Mouse (Mus musculus) thymus, postnatal 10 days (tissue): ENCODE data around the gene Pafah1b3.
"Not testable (repeated sequence)": the region's sequence is repeated elsewhere in the genome, so short reads cannot be mapped to it uniquely, and the experiment has no call there.

Source experiments
- DNase-seq, 2 experiments: peaks; one replicate each; pipeline ENCODE4 v3.0.0; 2021; ENCODE audit warnings: low spot score in 2 of 2

Pafah1b3 gene

DNA sequence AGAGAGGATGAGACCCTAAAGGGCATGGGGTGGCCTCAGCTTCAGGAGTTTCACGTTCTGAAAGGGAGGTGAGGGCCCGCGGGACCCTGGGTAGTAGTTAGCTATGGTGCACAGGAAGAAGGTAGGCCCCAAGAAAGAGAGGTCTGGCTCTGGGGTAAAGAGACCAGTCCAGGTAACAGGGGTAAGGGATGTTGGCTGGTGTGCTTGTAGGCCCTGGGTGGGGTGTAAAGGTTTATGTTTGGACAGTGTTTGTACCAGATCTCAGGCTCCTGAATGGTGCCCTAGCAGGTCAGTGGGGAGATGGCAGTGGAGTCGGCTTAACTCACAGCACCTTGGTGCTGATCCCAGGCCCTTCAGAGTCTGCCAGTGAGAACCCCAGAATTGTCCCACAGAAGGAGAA is 28.8 kb downstream of the Pafah1b3 start:
- DNase-seq = peak in 1 of 2 experiments; percentile 20

DNA sequence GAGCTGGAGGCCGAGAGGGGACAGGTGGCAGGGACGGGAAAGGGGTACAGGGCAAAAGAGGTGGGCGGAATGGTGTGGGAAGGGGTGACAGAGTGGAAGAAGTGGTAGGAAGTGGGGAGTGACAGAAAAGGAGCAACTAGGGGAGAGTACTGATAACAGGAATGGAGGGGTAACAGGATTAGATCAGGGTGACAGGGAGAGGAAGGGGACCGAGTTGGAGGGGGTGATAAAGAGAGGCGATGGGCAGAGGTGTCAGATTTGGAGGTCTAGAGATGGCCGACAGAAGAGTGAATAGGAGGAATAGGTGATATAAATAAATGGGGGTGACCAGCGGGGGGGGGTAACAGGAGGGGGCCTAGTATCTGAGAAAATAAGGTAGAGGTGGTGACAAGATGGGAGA is 29.2 kb downstream of the Pafah1b3 start:
- no peak for DNase-seq

DNA sequence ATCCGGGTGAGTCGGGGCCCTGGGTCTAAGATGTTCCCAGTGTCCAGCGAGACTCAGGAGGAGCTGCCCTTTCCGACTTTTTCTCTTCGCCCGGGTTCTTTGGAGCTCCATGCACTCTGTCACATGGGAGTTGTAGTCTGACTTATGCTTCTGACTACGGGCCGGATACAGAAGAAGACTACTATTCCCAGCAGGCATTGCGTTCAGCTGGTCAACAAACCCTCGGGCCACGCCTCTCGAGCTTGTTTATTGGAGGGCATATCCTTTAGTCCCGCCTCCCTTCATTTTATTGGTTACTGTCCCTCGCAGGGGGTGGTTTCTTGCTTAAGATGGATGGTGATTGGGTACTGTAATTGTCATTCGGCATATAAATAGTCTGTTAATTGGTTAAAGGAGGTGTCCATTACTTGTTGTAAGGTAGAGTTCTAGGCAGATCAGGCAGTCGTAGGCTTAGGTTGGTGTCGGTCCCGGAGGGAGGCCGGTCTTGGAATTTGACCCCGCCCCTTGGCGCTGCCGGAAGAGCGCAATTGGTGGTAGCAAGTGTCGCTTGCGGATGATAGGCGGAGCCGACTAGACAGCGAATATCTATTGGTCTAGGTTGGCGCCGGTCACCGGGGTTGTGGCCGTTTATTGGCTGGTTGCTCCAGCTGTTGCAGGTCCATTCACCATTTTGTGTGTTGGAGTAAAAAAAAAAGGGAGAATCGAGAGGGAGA is 29.9 kb downstream of the Pafah1b3 start:
- DNase-seq = peak; percentile 97 to 99

DNA sequence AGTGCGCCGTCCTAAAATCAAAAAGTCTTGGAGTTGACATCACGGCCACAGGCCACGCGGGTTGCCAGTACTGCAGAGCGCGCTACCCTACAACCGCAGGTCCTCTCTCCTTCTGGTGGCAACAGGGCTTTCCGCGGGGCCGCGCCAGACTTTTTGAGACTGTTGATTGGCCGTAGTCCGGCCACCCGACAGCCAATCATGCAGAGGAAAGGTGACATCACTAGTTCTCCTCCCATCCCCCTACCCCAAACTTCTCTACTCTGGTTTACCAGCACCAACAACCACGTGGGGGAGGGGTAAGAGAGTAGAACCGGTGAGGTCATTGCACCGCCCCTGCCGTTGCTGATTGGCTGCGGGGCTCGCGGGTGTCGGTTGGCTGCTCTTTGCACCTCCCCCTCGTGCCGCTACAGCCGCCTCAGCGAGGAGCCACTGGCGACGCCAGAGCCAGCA is 30.5 kb downstream of the Pafah1b3 start, which contains the start of gene Cic:
Gene Cic, plus strand, starts transcription at position 404 of the 450 bp plus-strand sequence.
- DNase-seq = peak; percentile 99

DNA sequence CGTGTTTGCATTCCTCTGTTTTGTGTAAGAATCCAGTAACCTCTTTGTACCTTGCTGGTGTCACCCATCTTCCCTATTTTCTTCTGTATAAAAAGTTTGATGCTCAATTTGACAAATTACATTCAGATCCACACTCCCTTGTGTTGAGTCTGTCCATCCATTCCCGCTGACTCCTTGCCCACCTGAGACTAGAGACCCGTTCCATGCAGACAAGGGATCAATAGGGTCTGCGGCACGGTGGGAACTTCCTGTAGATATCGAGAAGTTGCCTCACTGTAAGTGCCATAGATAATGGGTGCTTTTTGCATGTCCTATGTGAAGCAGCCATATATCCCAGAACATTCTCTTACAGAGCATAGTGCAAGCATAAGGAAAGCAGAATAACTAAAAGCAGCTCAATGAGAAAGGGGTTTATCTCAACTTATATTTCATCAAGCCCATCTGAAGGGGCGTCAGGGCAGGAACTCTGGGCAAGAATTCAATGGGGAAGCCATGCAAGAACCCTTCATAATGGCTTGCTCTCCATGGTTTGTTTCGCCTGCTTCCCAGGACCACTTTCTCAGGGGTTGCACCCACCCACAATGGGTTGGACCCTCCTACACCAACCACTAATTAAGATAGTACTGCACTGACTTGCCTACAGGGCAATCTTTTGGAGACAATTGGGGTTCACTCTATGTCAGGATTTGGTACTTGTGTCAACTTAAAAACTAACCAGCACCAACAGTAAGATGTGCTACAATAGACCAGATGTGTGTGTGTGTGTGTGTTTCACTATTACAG is 31.4 kb downstream of the Pafah1b3 start:
- no peak for DNase-seq

DNA sequence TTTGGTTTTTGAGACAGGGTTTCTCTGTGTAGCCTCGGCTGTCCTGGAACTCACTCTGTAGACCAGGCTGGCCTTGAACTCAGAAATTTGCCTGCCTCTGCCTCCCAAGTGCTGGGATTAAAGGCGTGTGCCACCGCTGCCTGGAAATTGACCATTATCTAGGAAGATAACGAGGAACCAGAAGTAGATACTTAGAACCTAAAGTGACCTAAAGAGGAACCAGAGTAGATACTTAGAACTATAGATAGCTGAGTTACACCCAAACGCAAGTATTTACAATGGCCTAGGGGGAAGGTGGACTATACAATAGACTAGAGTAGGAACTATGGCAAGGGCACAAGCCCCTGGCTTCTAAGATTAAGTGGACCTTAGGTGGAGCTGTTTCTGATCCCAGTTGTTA is 32.0 kb downstream of the Pafah1b3 start:
- not testable (repeated sequence) for DNase-seq

DNA sequence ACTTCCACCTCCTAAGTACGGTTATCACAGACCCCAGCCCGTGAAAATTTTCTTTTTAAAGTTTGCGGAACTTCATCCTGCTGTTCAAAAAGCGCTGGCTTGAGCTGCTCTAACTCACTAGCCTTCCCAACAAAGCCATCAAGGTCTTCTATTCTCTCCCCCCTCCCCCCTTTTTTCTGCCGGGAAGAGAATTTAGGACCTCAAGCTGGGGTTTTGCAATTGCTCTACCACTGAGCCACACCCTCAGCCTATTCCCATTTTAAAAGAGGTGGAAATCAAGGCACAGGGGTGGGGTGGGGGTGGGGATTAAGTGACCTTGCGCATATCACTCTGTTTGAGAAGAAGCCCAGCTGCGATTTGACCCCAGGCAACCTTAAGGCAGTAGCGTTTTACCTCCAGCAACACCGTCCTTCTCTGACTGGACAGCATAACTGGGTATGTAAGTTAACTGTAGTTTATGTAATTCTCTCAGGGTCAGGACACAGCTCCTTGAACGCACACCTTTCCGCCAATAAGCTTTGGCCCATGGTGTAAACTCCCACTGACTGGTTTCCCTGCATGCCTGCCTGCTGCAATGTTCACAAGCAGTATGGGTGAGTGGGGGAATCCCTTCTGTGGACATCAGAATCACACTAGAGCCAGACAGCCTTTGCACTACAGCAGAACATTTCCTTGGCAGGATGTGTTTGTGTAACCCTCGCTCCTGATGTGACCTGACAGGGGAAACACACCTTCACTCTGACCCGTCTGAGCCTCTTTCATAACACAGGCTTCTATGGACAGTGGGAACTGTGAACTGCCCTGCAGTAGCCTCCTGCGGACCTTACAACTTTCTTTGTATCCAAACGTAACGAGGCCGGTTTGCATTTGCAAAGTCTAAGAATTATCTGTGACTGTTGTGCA is 33.6 kb downstream of the Pafah1b3 start:
- no peak for DNase-seq

DNA sequence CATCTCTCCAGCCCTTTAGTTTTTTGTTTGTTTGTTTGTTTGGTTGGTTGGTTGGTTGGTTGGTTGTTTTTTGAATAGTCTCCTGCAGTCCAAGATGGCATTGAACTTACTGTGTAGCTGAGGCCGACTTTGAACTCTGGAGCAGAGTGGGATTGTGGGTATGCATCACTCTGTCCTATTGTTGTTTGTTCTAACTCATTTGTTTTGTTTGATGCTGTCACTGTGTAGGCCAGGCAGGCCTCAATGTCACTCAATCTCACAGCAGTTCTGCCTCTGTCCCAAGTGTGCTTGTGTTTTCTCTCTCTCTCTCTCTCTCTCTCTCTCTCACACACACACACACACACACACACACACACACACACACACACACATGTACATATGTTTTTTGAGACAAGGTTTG is 35.9 kb downstream of the Pafah1b3 start:
- no peak for DNase-seq

DNA sequence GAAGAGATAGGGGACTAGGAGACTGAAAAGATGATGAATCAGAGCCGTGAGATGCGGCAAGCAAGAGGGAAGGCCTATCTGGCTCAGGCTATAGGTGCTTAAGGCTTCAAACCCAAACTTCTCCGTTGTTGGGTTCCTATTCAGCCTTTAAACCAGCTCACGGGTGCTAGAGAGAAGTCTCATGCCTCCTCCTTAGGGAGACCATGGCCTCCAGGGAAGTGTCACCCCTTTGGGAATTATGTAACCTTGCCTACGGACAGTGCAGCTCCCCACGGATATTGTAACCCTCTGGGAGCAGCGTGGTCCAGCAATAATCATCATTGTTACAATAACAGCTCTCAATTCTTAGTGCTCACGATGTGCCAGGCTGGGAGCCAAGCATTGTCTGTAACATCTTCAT is 46.0 kb downstream of the Pafah1b3 start:
- no peak for DNase-seq

DNA sequence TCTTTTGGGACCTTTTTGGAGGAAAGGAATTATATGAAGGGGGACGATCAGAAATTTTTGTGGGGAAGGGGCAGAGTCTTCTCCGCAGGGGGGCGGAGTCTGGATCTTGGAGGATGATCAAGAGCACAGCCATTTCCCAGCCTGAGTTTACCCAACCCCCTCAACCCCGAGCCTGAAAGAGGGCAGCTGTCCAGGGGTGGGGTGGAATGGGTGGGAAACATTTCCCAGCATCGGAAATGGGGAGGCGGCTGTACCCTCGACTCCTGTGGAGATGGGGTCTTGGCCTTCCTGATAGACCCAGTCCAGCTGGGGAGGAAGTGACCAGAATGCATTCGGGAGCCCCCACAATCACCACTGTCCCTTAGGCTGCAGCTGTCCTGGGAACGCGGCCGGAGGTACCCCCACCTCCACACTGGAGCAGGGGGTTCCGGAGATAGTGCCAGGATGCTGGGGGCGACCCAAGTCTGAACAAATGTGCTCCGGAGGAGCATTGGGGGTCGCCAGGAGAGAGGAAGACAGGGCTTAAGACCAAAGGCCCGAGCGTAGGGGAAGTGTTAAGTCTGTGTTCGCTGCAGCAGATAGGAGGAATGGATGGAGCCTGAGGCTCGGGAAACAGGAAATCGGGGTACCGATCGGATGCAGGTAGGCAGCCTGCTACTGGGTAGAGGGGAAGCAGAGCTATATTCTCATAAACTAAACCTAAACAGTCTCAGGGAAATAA is 46.6 kb downstream of the Pafah1b3 start:
- peak in 1 of 2 experiments; percentile 33 for DNase-seq

DNA sequence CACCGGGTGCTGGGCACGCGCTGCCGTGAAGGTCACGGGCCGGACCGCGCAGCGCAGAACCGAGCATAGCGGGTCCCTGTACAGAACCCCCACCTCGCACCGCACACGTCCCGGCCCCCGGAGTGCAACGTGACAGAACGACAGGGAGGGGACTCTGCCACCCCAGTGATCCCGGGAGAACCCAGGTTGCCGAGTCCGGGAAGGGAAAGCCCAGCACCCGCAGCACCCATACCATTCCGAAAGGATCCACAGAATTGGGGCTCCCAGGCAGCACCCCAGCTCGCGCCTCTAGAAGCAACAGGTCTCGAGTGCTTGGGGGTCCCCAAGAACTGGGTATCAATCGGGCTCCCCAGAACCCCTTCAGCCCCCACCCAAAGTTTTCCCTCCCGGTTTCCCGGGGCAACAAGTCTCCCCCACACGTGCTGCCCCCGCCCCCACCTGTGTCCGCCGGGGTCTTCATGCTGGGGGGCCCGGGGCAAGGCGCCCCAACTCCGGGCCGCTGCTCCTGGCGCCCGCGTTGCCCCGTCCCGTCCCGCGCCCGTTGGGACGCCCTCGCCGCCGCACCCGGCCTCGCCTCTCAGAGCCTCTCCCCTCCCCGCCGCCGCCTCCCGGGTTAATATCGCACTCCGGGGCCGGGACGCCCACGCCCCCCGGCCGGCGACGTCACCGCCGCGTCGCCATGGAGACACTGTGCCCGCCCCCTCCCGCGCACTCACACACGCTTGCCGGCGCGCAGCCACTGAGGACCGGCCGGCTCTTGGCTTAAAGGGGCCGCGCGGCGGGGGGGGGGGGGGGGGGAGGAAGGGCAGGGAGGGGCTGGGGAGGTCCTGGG is 47.4 kb downstream of the Pafah1b3 start, which contains the start of gene Erf:
Gene Erf, minus strand, starts transcription at position 621 of the 832 bp plus-strand sequence.
- DNase-seq = peak; percentile 89 to 95

DNA sequence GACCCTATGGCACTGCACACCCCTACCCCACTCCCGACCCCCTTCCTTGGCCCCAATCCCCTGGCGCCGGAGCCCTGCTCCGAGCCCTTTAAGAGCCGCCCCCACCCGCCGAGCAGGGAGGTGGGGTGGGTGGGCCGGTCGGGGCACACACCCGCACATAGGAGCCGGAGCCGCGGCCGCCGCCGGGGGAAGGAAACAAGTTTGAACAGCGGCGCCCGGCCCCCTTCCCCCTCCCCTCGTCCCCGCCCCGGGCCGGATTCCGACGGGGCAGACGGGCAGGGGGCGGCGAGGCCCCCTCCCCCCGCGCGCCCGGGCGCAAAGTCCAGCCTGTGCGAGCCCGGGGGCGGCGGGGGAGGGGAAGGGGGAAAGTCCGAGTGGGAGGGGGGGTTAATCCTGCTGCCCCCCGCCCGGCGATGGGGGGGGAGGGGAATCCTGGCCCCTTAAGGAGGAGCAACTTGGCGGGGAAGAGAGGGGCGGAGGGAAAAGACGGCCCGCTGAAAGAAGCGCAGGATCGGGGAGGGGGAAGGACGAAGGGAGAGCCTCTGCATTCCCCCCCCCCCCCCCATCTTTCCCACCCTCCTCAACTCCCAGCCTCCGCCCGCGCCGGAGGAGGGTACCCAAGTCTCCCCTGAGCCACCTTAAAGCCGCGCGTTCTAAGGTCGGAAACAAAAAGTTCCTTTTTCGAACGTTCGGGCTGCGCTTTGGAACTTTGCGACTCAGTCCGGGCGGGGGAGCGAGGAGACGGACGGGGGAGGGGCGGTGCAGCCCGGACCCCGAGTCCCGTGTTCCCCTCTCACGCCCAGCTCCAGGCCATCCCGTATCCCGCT is 48.3 kb downstream of the Pafah1b3 start:
- DNase-seq = peak; percentile 75 to 77

DNA sequence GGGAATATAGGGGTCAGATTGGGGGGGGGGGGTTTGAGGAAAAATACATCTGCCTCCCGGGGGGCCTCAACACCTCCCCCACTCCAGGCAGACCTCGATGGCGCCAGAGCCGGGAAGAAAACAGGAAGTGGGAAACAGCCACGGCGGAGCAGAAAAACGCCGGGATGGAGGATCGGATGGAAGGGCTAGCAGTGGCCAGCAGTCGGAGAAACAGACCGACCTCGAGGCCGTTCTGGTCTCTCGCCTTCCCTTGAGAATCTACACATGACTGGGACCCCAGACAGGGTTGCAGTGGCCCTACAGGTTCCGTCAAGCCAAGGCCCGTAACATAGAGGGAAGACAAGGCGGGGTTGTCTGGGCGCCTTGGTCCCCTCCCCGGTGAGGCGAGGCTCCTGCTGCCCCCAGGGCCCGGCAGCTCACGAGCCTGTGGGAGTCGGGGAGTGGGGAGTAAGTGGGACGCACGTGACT is 48.9 kb downstream of the Pafah1b3 start:
- no peak for DNase-seq

DNA sequence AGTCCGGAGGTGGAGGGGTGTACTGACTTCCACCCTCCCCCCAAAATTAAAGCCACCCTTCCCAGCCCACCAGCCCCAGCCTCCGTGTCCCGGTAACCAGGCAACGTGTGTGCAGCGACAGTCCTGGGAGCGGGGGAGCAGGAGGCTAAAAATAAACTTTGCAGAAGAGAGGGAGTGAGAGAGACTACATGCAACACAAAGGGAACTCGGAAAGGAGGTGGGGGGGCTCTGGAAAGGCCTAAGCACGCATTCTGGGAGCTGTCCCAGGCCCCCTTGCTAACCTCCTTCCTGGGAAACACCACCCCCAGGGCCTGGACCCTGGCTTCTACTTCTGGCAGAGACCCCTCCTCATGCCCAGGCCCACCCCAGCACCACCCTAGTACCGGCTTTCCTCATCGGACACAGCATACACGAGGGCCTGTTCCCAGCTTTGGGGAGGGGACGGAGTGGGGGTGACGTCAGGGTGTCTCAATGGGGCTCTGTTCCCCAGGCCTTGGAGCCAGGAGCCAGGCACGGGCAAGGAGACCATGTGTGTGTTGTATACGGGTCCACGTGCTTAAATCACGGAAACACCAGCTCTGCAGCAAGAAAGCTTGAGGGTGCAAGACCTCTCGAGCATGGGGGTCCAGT is 49.7 kb downstream of the Pafah1b3 start:
- DNase-seq = peak in 1 of 2 experiments; percentile 21

DNA sequence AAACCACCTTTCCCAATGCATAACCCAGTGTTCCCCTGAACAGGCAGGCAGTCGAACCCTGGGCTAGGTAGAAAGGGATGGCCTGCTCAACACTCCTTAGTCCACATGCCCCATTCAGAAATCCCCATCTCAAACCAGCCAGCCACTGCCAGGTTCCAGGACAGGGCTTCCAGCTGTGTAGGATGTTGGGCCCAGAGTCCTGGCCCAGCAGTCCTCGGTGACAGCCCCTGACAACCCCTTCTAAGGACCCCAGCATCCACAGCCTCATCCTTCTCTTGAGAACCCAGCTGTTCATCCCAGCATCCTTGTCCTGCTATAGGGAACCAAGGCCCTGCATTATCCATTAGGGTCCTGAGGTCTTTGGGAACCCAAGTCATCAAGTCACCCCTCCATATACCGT is 50.3 kb downstream of the Pafah1b3 start:
- DNase-seq = no peak

DNA sequence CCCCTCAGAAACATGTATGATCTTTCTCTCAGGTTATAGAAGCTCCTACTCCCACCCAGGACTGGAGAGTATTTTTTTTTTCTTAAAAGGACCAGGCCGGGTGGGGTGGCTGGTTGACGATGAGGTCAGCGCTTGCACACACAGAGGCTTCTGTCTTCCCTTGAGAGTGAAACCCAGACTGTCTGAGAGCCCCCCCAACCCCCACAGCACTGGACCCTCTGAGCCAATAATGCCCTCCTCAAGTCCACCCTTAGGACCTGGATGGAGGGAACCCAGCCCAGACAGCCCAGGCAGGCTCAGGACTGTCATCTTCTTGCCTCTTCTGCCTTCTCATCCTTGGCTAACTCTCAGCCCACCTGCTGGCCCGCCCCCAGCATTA is 51.0 kb downstream of the Pafah1b3 start:
- DNase-seq = no peak

DNA sequence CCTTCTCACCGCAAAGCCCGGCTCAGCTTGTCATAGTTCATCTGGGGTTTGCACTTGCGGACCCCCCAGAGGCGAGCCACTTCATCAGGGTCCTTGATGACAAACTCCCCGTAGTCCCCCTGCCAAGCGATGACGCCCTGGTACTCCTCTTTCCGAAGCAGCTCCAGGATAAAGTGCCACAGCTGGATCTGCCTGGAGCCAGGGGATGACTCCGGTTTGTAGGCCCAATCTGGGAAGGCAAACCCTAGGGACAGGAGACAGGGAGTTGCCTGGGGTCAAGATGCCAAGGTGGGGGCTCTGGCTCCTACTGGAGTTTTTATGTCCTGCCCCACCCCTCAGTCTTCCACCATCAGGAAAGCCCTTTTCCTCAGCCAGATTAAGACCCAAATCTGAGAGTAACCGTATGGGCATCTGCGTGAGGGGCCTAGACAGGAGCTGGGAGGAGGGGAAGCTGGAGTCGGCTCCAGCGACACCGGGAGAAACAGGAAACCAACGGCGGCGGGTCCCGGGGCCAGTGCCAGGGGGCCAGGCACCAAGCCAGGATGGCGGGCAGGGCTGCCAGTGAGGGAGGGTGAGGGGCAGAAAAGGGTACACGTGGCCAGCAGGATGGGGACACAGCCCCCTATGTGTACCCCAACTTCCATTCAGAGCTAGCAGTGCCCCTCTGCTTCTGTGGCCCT is 51.6 kb downstream of the Pafah1b3 start:
- peak in 1 of 2 experiments; percentile 15 for DNase-seq
